Mouse (Mus musculus) left cerebral cortex, postnatal 10 days (tissue): ENCODE measurements around the gene Speer4f1. TPM values are rescaled to one million over a fixed set of nuclear protein-coding genes. Genes with fewer than 3 reads are reported as not detected.
"Not testable (repeated sequence)": the region's sequence is repeated elsewhere in the genome, so short reads cannot be mapped to it uniquely, and the experiment has no call there.

Experiments
- DNase-seq, 2 experiments: peaks; one replicate each; pipeline ENCODE4 v3.0.0; 2021 to 2022; ENCODE audit warnings: low spot score in 2 of 2, mixed read lengths in 1 of 2; ENCODE audit errors: extremely low spot score in 1 of 2
- intact Hi-C: fragments of 180-260 bp; cut with DNase I; formaldehyde crosslinking; loops from one replicate; pipeline ENCODE4 v1.15.1; 2025
- total RNA-seq, 2 experiments: library from RNA; stranded (reverse); gene quantifications; 2 replicates each; pipeline ENCODE4 v1.2.3; 2021

Speer4f1 gene
- total RNA-seq: not detected

DNA sequence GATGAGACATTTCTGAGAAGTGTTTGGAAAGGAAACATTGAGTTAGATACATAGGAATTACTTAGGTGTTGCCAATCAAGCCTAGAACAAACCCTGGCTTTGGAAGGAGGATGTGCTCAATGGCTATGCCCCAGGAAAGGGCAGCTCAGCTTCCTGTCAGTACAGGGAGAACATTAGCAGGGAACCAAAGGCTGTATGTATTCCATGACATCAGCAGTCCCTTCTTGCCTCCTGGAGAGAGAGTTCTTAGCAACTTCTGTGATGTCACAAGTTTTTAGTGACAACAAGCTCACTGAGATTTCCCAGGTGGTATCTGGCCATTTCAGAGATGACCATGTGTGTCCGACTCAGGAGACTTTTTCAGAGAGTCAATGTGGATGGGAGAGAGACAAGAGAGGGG is at the start of gene Speer4f1:
TSS of gene Speer4f1 (plus strand) at position 301 of the 400 bp plus-strand sequence.
- DNase-seq, intact Hi-C loops: not testable (repeated sequence)

DNA sequence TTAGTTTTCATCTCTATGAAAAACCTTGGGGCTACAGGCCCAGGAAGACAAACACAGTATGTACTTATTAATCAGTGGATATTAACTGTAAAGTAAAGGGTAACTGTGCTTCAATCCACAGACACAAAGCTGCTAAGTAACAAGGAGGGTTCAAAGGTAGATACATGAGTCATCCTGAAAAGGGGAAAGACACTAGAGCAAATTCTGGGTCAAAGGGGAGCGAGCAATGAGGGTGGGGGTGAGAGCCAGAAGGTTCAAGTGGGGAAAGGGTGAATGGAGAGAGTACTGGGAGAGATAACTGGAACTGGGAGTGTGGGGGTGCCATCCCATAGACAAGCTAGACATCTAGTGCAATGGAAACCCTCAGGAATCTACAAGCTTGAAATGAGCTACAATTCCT is 49.0 kb upstream of the Speer4f1 start:
- no peak for DNase-seq
- intact Hi-C loops: no loop called here

DNA sequence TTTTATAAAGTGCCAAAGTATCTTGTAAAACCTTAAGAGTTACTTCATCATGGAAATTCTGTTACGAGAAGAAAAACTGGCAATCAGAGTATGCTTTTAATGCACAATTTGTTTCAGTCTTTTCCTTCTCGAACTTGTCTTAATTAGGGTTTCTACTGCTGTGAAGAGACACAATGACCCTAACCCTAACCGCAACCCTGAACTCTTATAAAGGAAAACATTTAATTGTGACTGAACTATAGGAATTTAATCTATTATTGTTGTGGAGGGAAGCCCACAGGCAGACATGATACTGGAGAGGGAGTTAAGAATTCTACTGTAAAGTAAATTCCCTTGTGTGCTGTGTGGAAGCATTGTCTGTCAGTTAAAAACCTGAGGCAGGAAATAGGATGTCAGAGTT is 41.2 kb upstream of the Speer4f1 start:
- intact Hi-C loops: no loop called here
- DNase-seq: no peak

DNA sequence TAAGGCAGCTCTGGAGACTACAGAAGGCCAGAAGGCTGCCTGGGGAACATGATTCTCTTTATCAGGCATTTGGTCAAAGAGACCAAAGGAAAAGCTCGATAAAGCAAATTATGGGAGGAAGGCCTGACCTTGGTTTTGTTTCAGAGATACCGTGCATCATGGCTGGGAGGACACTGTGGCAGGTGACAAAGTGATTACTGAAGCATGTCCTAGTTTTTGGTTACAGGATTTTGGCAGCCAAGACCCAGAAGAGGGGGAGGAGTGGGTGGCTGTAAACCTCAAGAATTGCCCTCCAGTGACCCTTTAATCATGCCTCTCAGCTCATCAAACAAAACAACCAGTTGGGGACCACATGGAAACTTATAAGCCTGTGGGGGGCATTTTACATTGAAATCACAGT is 39.7 kb upstream of the Speer4f1 start:
- intact Hi-C loops: no loop called here
- DNase-seq: no peak

DNA sequence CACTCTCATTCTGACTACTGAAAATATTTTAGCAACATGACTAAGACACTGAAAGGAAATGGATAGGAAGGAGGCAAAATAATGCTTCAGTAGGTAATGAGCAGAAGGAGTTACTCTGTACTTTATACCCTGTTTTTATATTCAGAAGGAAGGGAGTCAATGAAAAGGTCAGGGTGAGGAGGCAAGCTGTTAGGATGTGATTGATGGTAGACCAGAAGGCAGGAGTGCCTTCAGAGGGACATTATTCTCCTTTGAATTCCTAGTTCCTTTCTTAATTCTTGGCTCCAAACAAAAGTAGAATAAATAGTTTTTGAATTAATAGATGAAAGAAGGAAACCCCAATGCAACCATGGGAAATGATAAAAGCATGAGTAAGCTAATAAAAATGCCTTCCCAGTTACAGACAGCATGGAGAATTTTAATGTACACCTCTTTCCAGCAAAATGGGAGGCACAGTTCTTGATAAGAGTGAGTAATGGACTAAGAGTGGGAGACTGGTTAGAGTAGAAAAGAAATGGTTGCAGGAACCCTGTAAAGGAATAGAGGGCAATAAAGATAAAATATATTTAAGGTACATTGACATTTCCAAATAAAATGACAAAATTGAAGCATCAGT is 36.3 kb upstream of the Speer4f1 start:
- DNase-seq: no peak
- intact Hi-C loops: no loop called here

DNA sequence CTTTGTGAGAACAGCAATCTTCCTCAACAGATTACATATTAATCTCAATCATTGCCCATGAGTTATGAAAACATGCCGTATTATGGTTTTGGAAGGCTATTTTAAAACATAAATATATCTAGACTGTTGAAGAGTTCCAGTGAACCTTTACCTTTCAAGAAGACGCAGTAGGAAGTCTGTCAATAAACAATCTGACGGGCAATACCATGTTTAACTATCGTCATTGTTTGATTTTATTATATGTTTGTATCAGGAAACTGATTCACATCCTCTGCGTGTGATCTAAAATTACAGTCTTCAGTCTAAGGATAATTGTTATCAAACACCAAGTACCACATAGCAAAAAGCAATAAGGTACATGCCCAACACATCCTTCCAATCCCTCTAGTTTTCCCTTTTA is 21.8 kb upstream of the Speer4f1 start:
- intact Hi-C loops: no loop called here
- DNase-seq: no peak

DNA sequence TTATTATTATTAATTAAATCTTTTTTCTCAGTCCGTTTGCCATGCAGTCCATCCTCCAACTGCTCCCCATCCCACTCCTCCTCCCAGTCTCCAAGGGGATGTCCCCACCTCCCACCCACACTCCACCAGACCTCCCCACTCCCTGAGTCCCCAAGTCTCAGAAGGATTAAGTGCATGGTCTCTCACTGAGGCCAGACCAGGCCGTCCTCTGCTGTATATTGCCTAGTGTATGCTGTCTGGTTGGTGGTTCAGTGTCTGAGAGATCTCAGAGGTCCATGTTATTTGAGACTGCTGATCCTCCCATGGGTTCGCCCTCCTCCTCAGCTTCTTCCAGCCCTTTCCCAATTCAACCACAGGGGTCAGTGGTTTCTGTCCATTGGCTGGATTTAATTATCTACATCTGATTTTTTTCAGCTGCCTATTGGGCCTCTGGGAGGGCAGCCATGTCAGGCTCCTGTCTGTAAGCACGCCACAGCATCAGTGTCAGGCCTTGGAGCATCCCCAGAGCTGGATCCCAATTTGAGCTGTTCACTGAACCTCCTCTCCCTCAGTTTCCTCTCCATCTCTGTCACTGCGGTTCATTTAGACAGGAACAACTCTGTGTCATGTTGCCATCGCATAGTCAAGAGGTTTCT is 20.8 kb upstream of the Speer4f1 start:
- intact Hi-C loops: no loop called here
- no peak for DNase-seq

DNA sequence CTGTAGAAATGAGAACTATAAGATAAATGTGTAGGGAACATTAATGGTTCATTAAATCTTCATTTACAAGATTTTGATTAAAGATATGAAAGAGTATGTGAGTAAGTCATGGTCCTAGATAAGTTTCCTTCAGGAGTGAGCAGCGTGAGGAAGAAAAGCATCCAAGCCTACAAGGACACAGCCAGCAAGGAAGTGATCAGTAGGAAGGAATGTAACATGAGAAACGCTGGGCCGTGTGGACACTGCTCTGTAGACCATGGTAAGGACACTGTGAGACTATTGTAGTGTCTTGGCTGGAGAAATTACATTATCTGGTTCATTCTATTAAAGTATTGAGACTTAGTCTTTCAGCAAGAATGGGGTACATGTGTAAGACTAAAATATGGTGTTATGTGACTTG is 19.2 kb upstream of the Speer4f1 start:
- no peak for DNase-seq
- intact Hi-C loops: no loop called here

DNA sequence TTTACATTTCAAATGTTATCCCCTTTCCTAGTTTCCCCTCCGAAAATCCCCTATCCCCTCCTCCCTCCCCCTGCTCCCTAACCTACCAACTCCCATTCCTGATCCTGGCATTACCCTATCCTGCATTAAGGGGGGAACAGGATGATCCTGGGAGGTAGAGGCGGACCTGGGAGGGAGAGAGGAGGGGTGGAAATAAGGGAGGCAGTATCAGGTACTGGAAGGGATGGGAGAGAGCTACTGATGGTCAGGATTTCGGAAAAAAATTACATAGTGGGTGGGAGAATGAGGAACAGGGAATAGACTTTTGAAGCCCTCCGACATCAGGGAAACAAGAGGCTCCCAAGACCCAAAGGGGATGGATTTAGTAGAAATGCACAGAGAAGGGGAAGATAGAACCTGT is 7.8 kb upstream of the Speer4f1 start:
- intact Hi-C loops, DNase-seq: not testable (repeated sequence)

DNA sequence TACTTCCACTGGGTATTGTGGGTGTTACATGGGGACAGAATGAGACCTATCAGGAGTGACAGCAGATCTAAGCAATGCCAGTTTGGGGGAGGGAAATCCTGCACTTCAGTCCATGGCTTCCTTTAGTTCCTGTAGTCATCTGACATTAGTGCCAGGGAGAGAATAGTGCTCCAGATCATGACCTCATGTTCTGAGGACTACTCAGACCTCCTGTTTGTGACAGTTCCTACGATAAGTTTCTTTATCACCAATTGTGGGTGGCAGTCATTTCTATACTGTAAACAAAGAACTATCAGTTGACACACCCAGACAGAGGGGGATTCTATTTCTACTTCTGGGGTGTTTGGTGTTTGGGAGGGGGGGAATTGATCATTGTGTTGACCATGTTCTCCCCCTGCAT is 578 bp downstream of the Speer4f1 start:
- no peak for DNase-seq
- intact Hi-C loops: no loop called here

DNA sequence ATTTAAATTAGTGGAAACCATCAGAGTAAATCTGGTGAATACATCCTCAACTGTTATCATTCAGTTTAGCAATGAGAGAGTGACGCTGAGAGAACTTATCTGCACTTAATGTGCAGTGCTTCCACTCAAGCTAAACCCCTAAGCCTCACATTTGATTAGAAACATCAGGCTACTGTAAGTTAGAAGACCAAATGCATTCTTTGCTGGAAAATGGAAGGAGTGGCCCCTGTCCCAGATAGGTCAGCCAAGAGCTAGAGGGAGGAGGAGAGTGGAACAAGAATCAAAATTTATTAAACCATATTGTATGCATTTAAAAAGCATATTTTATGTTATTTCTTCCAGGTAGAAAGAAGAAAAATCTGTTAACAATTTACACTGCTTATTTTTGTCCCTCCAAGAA is 14.0 kb downstream of the Speer4f1 start:
- intact Hi-C loops: no loop called here
- DNase-seq: no peak

DNA sequence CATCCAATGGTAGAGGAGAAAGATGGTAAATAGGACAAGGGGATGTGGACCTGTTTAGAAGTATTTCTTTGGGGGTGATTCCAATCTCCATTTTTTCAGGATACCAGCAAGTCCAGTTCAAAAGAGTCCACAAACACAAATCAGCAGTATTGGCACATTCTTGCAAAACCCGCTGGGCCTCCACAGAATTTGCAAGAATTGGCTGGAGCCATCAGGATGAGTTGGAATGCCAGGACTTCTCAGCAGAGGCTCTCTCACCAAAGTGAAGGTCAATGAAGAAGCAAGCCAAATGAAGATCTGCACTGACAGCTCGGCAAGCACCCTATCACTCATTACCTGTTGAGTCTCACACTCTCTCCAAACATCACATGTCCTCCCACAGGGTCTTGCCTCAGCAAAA is 19.7 kb downstream of the Speer4f1 start:
- intact Hi-C loops: no loop called here
- no peak for DNase-seq

DNA sequence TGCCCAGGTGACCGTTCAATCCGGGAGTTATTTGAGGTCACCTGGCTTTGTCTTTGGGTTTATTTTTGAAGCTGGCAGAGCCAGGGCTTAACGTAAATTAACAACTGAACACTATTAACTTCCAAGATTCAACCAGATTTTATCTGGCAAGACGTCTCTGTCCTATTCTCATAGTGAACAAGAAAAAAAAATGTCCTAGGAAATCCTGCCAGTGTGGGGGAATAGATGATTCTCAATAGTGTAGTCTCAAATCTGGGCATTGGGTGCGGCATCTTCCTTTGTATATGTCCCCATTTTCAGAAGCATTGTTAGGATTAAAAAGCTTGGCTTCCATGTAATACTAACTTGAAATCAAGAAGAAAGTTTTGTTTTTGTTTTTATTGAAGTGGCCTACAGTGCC is 20.8 kb downstream of the Speer4f1 start:
- intact Hi-C loops: no loop called here
- no peak for DNase-seq

DNA sequence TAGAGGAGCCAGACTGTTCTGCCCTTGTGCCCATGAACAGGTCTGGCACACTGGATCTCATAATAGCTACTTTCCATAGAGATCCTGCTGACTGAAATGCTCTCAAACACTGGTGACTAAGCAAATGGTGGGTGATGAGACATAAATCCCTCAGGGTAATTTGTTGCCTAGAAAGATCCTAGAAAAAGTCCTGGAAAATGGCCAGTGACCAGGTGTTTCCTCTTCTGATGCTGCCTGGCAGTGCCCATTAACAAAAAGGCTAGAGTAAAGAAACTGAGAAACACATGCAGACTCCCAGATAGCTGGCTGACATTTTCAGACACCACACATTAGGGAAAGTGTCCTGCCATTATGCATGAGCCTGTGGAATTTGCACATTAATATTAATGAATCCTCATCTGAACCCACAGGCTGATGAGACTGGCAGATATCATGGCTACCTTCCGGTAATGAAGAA is 24.0 kb downstream of the Speer4f1 start:
- no peak for DNase-seq
- intact Hi-C loops: no loop called here

DNA sequence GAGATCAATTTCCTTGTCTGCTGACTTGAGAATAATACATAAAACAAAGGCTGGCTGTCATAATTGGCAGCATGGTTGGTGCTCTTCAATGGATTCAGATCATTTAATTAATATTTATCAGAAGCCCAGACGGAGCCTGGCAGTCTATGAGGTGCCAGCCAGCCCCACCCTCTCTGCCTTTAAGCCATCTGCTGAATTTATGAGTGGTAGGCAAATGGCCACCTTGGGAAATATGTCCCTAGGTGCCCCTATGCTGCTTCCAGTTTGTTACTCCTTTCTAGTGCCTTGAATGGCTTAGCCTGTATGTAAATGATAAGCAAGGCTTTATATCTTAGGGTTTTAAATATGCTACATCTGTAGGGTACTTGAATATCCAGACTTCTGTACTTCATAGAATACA is 25.0 kb downstream of the Speer4f1 start:
- no peak for DNase-seq
- intact Hi-C loops: no loop called here

DNA sequence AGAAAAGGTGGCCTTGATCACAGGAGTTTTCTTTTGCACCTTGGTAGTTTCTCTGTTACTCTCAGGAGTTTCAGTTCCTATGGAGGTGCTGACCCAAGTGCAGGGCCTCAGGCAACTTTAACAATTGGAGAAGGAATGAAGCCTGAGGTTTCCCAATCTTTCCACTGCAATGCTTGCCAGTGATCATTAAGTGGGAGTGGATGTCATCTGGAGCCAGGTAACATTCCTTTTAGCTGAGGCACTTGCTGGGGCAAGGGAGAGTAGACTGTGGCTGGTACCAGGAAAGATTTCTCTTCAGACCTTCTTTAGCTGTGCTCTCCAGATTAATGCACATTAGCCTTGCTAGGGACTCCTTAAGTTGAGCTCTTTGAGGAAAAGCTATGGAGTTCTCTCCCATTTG is 29.6 kb downstream of the Speer4f1 start:
- intact Hi-C loops: no loop called here
- DNase-seq: no peak

DNA sequence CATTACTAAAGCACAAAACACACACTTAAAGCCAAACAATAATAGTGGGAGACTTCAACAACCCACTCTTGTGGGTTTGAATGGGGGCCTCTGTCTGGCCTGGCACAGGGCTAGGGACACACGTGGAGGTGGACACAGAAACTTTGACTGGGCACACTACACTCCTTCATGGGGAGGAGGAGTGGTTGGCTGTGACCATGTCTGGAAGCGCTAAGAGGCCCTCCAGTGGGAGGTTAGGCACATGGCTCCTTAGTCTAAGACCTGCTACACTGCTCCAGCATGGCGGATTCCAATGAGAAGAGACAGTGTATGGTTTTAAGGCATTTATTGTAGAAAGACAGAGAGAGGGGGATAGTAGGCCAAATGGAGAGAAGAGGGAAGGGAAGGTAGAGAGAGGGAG is 32.1 kb downstream of the Speer4f1 start:
- intact Hi-C loops: no loop called here
- DNase-seq: no peak
